Mouse (Mus musculus): Measurements from ENCODE around the gene Ing3.
A peak's percentile ranks its signal among the peaks of the same experiment; 100 is the strongest.

Gene Ing3

DNA sequence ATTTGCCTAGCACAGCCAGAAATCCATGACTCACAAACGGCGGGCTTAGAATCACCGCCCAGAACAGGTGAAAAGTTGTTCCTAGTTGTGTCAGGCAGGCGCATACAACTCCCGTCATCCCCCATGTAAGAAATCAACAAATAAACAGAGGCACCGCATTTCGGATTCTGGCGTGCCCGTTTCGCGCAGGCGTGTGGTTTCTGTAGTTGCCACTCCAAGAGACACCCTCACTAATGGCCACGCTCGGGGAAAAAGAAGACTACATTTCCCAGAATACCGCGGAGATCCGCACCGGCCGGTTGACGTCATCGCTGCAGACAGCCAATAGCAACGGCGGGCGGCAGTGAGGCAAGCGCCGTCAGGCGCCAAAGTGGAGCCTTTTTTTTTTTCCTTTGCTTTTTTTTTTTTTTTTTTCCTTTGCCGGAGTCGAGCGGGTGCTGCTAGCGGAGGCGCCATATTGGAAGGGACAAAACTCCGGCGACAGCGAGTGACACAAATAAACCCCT, at the start of gene Ing3:
TSS of gene Ing3 (plus strand) at position 346 of the 506 bp plus-strand sequence.
- peak; percentile 99 for DNase-seq (ENCODE audit: low read depth)

DNA sequence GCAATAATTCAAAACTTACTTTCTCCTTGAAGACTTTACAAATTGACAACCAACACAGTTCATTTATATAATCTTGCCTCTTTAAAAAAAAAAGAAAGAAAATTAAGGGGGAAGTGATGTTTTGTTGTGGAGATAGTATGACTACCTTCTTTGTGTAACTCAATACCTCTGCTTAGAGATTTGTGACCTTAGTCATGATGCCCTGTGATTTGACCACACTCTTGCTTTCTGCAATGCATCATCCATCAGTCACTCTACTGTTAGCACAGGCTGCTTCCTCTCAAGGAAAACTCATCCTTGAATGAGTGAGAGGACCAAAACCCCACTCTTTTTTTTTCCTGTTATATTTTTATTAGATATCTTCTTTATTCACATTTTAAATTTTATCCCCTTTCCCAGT, 39.7 kb upstream of the Ing3 start:
- DNase-seq (ENCODE audit: low read depth) = peak; percentile 32

DNA sequence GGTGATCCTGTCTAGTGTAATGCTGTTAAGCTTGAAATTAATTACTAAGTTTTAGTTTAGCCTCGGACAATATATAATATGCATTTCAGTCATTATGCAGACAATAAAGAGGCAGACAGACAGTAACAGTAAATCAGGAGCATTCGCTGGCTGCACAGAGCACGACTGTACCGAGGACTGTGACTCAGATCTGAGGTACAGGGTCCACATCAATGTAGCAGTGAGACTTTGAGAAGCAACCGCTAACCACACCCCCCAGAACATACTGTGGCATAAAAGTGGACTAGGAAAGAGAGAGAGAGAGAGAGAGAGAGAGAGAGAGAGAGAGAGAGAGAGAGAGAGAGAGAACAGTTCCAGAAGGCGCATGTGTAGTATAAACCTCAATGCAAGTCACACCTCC, 38.6 kb upstream of the Ing3 start:
- no peak for DNase-seq (ENCODE audit: low read depth)

DNA sequence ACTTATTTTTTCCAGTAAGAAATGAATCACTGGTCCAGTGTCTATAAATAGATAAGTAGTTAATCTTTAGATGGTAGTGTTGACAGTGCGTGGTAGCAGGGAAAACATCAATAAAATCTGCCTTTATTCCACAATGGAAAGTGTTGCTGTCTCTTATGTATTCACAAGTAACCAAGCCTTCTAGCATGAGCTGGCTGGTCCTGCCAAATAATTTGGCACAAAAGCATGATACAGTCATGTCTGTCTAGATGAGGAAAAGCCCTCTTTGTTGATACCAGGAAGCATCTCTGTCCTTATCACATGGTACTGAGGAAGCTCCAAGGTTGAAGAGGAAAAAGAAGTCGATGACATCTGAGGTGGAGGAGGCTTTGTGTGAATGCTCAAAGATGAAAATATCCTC, 32.8 kb upstream of the Ing3 start:
- DNase-seq (ENCODE audit: low read depth) = peak; percentile 50

DNA sequence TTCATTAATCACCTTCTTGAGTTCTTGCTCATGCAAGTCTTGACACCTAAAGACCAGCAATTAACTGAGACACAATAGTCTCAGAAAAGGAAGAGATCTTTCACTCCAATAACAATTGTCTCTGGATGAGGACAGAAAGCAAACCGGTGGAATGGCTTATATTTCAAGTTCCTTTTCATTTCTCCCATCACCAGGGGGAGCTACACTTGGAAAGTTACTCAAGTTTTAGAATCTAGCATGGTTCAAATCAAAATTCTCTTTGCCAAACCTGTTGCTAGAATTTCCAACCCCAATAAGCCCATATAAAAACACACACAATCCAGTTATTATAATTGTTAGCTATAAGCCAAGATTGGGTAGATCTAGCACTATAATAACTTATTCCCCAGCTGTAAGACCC, 25.2 kb upstream of the Ing3 start:
- DNase-seq (ENCODE audit: low read depth) = peak; percentile 52

DNA sequence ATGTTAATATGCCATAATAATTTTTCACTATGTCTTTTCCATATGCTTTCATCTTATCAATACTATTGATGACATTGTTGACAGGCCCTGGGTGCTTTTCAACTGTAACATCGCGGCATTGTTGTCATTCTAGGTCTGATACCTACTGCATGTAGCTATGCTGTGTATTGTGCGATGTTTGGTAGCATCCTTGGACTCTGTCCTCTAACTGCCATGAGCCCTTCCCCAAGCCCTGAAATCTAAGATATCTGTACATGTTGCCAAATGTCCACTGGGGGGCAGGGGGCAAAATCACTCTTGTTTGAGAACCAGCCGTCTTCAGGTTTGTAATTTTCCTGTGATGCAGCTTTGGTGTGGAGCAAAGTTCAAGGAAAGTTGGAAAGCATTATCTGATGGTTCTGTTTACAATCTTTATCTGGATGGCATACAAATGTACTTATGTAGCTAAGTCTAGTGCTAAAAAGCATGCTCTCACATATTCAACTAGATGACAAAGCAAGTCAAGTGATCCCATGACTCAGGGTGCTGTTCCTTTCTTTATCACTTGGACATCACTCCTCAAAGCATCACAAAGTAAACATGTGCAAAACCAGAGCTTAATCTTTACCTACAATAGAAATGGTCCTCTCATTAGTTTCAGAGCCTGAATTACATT, 11.3 kb upstream of the Ing3 start:
- DNase-seq (ENCODE audit: low read depth) = no peak

DNA sequence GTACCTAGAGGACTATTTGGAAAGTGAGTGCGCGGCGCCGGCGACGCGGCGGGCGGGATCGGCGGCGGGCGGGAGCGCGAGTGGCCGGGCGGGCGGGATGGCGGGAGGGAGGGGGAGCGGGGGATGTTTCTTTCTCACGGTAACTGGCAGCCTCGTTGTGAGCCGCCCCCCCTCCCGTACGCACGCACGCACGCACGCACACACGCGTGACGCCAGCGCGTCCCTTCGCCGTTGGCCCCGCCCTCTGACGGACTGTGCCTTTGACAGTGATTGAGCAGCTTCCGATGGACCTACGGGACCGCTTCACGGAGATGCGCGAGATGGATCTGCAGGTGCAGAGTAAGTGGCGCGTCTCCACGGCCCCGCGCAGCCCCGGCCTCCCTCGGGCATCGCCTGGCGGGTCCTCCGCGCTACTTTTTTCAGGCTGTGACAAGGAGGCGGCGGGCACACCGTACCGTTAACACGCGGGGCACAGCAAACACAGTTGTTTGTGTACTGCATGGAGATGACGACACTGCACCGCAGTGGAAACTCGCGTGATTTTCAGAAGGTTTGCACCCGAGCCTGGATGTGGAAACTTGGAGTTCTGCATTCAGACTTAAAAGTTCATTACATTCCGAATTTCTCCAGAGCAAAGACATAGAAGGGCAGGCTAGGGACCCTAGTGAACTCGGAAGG, 539 bp downstream of the Ing3 start:
- DNase-seq (ENCODE audit: low read depth) = peak; percentile 99

DNA sequence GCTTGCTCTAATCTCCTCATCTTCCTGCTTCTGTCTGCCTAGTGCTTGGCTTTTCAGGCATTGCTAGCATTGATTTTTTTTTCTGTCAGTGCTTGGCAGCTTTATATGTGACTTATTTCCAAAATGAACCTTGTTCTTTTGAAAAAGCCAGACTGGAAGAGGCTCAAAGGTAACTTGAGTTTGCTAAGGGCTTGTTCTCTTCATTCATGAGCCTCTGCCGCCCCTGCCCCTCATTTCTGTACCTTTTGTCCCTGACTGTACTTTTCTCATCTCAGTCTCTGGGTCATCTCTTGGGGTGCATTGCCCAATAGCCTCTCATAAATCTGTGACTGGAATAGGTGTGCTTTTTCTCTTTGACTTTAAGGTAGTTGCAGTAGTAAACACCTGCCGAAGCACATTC, 1.3 kb downstream of the Ing3 start:
- DNase-seq (ENCODE audit: low read depth) = no peak

DNA sequence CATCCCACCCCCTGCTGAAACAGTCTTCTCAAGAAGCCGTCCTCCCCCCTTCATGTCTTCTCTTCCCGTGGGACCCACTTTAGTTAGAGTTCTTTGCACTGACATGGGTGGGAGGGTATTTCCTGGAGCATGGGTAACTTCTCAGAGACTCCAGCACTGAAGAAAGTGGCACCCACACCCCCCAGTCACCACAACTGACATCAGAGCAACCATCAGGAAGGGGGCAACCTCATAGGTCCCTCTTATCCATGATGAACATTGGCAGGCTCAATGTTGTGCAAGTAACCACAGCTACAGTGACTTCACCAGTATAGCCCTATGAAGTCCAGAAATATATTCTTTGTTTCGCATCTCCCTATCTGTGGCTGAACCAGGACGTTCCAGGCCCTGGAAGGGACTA, 6.1 kb downstream of the Ing3 start:
- DNase-seq (ENCODE audit: low read depth) = no peak

DNA sequence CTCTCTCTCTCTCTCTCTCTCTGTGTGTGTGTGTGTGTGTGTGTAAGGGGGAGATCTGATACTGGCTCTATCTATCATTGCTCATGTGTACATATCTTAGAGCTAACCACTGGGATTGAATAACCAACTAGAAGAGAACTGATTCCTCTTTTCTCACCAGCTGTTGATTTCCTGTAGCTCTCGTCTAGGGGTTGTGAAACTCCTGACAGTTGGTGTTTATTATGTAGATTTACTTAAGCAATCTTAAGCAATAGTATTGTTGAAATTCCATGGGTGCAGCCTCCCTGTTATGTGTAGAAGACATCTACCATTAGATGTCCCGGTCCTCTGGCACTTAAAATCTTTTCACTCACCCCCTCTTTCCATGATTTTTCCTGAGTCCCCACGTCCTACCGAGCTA, 9.6 kb downstream of the Ing3 start:
- DNase-seq (ENCODE audit: low read depth) = no peak

DNA sequence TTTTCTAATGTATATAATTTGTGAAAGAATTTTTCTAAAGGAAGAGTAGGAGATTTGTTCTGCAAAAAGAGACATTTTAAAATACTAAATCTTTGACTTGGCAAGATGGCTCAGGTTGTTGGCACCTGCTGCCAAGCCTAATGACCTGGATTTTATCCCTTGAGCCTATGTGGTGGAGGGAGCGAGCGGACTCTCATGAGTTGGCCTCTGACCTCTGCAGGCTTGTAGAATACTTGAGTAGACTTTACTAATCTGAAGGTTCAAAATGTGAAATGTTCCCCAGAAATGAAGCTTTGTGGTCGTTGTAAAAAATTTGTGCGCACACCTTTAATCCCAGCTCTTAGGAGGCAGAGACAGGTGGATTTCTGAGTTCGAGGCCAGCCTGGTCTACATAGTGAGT, 10.5 kb downstream of the Ing3 start:
- DNase-seq (ENCODE audit: low read depth) = no peak

DNA sequence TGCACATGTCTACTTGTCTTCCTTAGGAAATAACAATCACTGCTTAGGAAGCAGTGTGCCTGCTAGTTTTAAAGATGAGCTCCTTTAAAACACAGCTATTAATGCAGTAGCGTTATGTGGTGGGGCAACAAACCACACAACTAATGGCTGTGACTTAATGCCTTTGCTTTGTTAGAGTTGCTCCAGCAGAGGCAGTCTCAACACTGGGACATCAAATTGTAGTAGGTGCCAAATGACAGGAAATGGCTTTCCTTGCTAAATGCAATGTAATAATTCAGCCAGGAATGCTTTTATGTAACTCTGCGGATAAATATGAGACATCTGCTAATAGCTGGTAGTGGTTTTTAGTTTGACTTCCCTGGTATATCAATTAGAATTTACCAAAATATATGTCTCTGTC, 28.2 kb downstream of the Ing3 start:
- no peak for DNase-seq (ENCODE audit: low read depth)

DNA sequence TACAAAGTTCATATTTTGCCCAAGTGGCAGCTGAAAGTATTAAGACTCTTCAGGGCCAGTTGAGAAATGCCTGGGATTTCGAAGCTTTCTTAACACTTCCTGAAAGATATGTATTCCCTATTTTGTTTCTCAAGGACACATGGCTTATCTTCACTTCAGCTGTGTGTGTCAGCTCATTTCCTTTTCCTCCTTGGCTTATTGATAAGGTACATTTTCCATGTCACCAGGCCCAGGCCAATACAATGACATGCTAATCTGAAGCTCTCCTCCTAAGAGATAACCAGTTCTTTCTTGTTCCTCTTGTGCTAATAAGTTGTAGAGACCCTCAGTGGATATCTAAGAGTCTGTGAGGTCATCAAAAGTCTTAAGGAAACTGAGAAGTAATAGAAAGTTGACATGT, 31.7 kb downstream of the Ing3 start:
- no peak for DNase-seq (ENCODE audit: low read depth)

DNA sequence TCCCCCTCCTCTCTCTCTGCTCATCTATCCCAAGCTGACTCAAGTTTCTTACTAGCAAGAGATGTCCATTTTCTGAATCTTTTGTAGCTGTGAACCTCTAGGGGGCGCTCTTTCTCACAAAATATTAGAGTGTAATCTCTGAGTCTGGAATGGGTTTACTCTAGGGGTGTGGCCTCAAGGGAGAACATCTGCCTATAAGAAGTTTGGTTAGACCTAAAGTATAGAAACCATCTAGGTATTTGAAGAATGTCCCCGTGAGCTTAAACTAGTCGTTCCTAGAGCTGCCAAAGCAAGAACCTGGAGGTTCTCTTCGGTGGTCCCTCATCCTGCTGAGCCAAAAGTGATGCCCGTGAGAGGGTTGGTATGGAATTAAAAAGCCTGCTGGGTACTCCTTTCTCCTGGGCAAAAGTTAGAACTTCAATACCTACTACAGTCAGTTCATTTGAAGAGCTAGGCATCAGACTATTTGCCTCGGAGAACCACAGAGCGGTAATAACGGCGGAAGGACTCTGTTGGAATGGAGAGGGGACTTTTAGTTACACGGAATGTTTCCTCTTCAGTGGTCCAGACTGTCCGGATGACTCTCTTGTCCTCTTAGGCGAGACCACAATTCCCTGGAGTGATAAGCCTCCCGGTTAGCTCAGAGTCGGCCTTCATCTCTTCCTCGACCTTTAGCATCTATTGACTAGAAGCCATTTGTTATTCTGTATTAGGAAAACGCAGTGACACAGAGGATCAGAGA, 35.8 kb downstream of the Ing3 start:
- DNase-seq (ENCODE audit: low read depth) = peak; percentile 97

DNA sequence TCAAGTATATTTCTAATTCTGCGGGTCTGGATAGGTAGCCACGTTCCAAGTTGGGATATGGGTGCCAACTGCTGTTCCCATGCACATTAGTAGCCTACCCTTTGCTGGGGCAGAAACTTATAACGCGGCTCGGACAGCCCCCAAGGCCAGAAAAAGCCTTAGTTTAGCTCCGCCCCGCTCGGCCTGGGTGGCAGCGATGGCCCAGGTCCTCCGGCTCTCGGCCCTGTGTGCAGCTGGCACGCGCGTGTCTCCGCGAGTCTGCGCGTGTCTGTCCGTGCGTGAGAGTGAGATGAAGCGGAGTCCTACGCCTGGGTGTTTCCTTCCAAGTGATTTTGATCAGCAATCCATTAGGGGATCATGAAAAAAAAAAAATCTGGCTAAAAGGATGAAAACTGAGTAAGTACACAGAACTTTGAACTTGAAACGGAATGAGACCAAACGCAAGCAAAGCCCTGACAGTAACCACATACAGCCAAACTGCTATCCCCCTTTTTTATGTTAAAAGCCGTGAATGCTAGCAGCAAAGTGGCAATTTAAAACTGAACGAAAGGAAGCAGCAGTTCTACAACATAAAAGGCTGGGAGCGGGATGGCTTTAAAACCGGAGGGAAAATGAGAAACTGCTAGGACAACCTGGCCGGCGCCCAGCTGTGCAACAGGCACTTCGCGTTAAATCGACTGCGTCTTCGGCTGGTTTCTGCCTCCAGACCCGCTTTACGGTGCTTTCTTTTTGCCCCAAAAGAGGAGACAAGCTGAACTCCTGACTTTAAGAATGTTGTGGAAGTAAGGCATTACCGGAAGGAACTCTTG, 36.6 kb downstream of the Ing3 start, which contains the start of gene Cped1:
TSS of gene Cped1 (plus strand) at position 185 of the 809 bp plus-strand sequence.
- DNase-seq (ENCODE audit: low read depth) = peak; percentile 87

DNA sequence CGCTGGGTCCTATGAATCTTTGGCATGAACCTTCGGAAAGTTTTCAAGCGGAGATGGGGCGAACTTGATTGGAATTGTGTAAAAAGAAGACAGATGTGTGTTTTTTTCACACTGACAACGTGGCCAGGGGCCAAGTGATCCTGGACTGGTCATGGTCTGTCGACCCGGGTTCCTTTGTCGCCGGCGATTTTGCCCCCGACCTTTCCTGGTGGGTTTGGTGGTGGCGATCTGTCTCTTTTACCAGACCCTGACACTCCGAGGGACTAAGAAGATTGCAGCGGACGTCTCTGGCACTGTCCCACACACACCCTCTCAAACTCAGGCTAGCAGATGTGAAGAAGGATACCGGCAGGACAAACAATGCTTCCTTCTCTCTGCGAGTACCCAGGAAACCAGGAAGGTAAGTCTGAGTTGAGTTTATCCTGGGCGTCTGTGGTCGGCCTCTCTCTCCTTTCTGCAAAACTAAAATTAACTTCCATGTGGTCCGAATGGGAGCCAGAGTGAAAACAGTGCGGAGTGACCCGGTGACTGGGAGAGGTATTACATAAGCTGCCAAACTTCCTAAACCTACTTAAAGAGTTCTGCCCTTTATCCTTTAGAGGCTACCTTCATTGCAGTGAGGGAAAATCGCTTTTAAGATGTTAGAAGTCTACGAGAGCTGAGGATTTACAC, 37.4 kb downstream of the Ing3 start:
- DNase-seq (ENCODE audit: low read depth) = peak; percentile 65

DNA sequence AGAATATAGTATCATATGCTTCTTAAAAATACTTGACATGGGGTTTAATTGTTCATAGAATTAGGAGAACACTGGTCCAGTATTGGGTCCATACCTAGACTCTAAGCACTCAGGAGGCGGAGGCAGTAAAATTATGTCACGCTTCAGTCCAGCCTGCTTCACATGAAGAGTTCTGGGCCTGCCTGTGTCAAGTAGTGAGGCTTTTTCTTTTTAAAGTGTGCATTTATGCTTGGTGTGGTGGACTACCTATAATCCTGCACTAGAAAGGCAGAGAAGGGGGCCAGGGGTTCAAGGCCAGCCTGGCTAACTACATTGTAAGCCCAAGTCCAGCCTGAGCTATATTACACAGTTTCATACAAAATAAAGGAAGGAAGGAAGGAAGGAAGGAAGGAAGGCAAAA, 38.2 kb downstream of the Ing3 start:
- DNase-seq (ENCODE audit: low read depth) = peak; percentile 48

DNA sequence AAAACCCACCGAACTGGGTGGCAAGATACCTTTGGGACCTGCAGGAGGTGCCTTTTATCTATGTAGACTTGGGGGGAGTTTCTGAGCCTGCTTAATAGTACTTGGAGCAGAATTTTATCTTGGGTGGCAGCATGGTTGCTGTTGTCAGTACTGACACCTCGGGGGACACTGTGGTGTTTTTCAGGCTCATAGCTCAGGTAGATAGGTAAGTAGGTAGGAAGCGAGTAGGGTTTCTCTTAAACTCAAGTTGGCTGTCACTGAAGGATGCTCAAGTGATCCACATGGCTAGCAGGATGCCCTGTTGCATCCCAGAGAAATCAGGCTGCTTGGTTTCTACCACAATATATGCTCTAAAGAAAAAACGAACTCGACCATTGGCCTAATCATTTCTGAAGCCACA, 38.9 kb downstream of the Ing3 start:
- no peak for DNase-seq (ENCODE audit: low read depth)

DNA sequence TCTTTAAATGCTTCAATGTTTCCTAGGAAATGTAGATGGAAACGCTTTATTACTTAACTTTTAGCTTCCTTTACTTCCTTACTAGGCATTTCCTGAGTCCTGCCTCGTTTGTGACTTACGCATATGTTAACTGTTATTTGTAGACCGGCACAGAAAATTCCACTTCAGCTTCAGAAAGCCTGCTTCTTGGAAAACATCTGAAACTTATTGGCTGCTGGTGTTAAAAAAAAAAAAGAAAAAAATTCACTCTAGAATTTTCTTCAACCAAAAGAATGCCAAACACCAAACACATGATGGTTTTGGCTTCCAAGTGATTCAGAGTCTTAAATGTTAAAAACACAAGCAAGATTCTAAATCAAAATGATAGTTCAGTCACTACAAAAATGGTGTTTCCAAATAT, 39.7 kb downstream of the Ing3 start:
- DNase-seq (ENCODE audit: low read depth) = peak; percentile 79

DNA sequence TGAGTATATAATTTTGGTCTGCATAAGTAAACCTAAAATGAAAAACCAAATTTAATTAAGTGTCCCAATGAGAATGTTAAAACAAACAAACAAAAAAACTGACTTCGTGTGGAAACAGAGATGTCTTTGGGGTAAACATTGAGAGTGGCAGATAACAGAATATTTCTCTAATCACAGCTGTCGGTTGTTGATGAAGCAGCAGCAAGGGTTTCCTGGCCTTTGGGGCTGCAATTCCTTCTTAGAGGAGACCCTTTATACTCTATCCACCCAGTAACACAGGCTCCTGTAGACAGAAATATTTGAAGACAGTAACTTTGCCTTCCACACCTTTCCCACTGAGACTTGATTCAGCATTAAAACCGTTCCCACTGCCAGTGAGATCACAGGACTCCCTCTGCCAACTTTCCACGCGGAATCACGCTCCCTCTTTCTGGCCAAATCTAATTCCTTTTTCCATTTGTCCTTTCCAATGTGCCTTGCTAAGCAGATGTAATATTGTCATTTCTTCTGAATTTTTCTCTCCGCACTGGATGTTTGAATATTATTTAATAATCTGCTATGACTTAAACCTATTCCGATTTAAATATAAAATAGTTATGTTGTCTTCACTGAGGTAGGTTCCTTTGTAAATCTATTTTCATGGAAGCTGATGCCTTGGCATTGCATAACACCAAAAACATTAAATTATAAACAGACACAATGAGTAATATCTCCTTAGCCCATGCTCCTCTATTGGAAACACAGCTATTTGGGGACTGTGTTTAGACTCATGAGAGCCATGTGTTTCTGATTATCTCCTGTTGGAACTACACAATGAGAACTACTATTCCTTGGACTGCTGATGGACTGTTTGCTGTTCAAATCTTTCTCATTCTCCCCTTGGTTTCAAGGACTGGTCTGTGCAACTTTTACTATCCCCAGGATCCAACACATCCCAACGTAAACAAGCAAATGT, 41.1 kb downstream of the Ing3 start:
- peak; percentile 84 for DNase-seq (ENCODE audit: low read depth)

Measured in NIH3T3 (cell line).